Mouse (Mus musculus) layer of hippocampus, postnatal 10 days (tissue): Measurements from ENCODE around the gene Sdhb. TPM values are rescaled to one million over a fixed set of nuclear protein-coding genes. Genes with fewer than 3 reads are reported as not detected.

Source experiments
- DNase-seq, 2 experiments: peaks; one replicate each; pipeline ENCODE4 v3.0.0; 2021; ENCODE audit warnings: low spot score in 2 of 2
- total RNA-seq, 2 experiments: library from RNA; stranded (reverse); gene quantifications; 2 replicates each; pipeline ENCODE4 v1.2.3; 2021

The Sdhb gene
- total RNA-seq, 2 experiments from 2014 or later = 202 to 204 TPM

- DNase-seq = no peak
These were observed 50.0 kb downstream of the Sdhb start for GRCm38 (mm10) chr4:141010941-141011429.

- peak in 1 of 2 experiments; percentile 60 for DNase-seq
These were observed 50.7 kb downstream of the Sdhb start for GRCm38 (mm10) chr4:141011556-141012328.

GRCm38 (mm10) chr4:141012558-141012957 lies 51.6 kb downstream of the Sdhb start:
- DNase-seq = no peak

GRCm38 (mm10) chr4:141014114-141014513 lies 53.1 kb downstream of the Sdhb start:
- no peak for DNase-seq

- DNase-seq = no peak
These were observed 53.9 kb downstream of the Sdhb start for GRCm38 (mm10) chr4:141014856-141015255.

GRCm38 (mm10) chr4:141015356-141015755 lies 54.4 kb downstream of the Sdhb start:
- no peak for DNase-seq

- DNase-seq = no peak
These were observed 55.3 kb downstream of the Sdhb start for GRCm38 (mm10) chr4:141016311-141016710.

- DNase-seq = no peak
These were observed 56.8 kb downstream of the Sdhb start for GRCm38 (mm10) chr4:141017657-141018436.

- DNase-seq = no peak
These were observed 59.2 kb downstream of the Sdhb start for GRCm38 (mm10) chr4:141020220-141020619.

GRCm38 (mm10) chr4:141020811-141021613 lies 60.0 kb downstream of the Sdhb start:
- DNase-seq = peak; percentile 81

- no peak for DNase-seq
These were observed 60.6 kb downstream of the Sdhb start for GRCm38 (mm10) chr4:141021614-141021929.

- no peak for DNase-seq
These were observed 63.0 kb downstream of the Sdhb start for GRCm38 (mm10) chr4:141024052-141024451.

GRCm38 (mm10) chr4:141024992-141025391 lies 64.0 kb downstream of the Sdhb start:
- no peak for DNase-seq

Other genes with a start within 250 kb of the Sdhb start
- under 1 TPM; 0.21 to 0.69 TPM for gene Padi6, start 218.6 kb upstream of the Sdhb start, total RNA-seq
- not detected for gene Padi4, start 187.0 kb upstream of the Sdhb start, total RNA-seq
- gene Padi3, start 150.6 kb upstream of the Sdhb start, total RNA-seq = under 1 TPM in 1 of 2 experiments, not detected in 1; 0.11 TPM
- not detected for gene Padi1, start 115.4 kb upstream of the Sdhb start, total RNA-seq
- gene Padi2, start 54.9 kb upstream of the Sdhb start, total RNA-seq = 1 to 10 TPM; 8.0 to 9.6 TPM
- 100 to 1,000 TPM; 233 to 238 TPM for gene Atp13a2, start 25.7 kb downstream of the Sdhb start, total RNA-seq
- 10 to 100 TPM; 20.9 TPM for gene Mfap2, start 49.2 kb downstream of the Sdhb start, total RNA-seq
- 10 to 100 TPM; 32.2 to 42.8 TPM for gene Crocc, start 99.3 kb downstream of the Sdhb start, total RNA-seq
- 10 to 100 TPM; 43.7 to 48.4 TPM for gene Necap2, start 117.2 kb downstream of the Sdhb start, total RNA-seq
- gene Spata21, start 127.1 kb downstream of the Sdhb start, total RNA-seq = under 1 TPM; 0.27 to 0.53 TPM
- 10 to 100 TPM; 47.5 to 57.3 TPM for gene Szrd1, start 178.6 kb downstream of the Sdhb start, total RNA-seq
- gene Fbxo42, start 186.7 kb downstream of the Sdhb start, total RNA-seq = 10 to 100 TPM; 28.6 to 33.0 TPM